Mouse (Mus musculus) intestine, postnatal 0 days (tissue): ENCODE measurements around the gene Amd1. TPM values are rescaled to one million over a fixed set of nuclear protein-coding genes. Genes with fewer than 3 reads are reported as not detected.

Experiments used
- ATAC-seq: fragments of 200-750 bp; cut with Nextera tagmentation; 2 replicates; pipeline ENCODE4 v1.8.0; 2017; ENCODE audit warnings: mild to moderate bottlenecking, moderate TSS enrichment, moderate library complexity
- H3K27ac ChIP-seq: fragments of 300-500 bp; sonication (generic); 2 replicates; pipeline ENCODE4 v1.5.1; 2014; ENCODE audit warnings: mild to moderate bottlenecking, low read depth, low read length, moderate library complexity
- H3K27me3 ChIP-seq: fragments of 300-500 bp; sonication (generic); replicated peaks from 2 replicates; pipeline ENCODE4 v1.6.1; 2014; ENCODE audit warnings: low read length, mixed read lengths; ENCODE audit not compliant: control insufficient read depth, insufficient read depth
- H3K36me3 ChIP-seq: fragments of 300-500 bp; sonication (generic); 2 replicates; pipeline ENCODE4 v1.6.1; 2014; ENCODE audit warnings: mild to moderate bottlenecking, moderate library complexity; ENCODE audit not compliant: control insufficient read depth, insufficient read depth
- H3K4me1 ChIP-seq: fragments of 300-500 bp; sonication (generic); replicated peaks from 2 replicates; pipeline ENCODE4 v1.6.1; 2014; ENCODE audit warnings: antibody characterized with exemption, low read length, mixed read lengths; ENCODE audit not compliant: control insufficient read depth, insufficient read depth
- H3K4me2 ChIP-seq: fragments of 300-500 bp; sonication (generic); replicated peaks from 2 replicates; pipeline ENCODE4 v1.6.1; 2014; ENCODE audit warnings: low read depth, mild to moderate bottlenecking, moderate library complexity
- H3K4me3 ChIP-seq: fragments of 300-500 bp; sonication (generic); 2 replicates; pipeline ENCODE4 v1.5.1; 2014; ENCODE audit warnings: low read depth, low read length
- H3K9ac ChIP-seq: fragments of 300-500 bp; sonication (generic); 2 replicates; pipeline ENCODE4 v1.6.1; 2014; ENCODE audit warnings: mild to moderate bottlenecking, low read depth, low read length
- H3K9me3 ChIP-seq: fragments of 300-500 bp; sonication (generic); 2 replicates; pipeline ENCODE4 v1.6.1; 2016; ENCODE audit warnings: mixed run types; ENCODE audit not compliant: control insufficient read depth
- CTCF ChIP-seq: sonication (generic); IDR thresholded peaks from 2 replicates; pipeline ENCODE4 v1.5.1; 2016; ENCODE audit warnings: low read depth, mild to moderate bottlenecking, control low read depth, antibody characterized with exemption, moderate library complexity
- WGBS: fragments of 180-500 bp; shearing (Covaris S2); extraction: QIAGEN DNeasy Blood & Tissue Kit; methylation state at CpG from one replicate; pipeline ENCODE4 v1.1.7; 2014; 5-methylcytosine and 5-hydroxymethylcytosine counted together
- polyA plus RNA-seq: library from polyadenylated mRNA; unstranded; fragments of >200 nt; fragmentation: Nextera tagmentation; extraction: Ambion mirVana; gene quantifications from 2 replicates; pipeline ENCODE4 v1.2.1, GENCODE M21; 2015

The Amd1 gene
- polyA plus RNA-seq, 1 experiment from 2014 or later: 25.3 TPM

GRCm38 (mm10) chr10:40328004-40328551 is 26.1 kb upstream of the Amd1 start:
- ATAC-seq: peak; percentile 96
- H3K4me2 ChIP-seq: peak overlapping the region; percentile 25
- no peaks in the 10 kb centered on the region for H3K36me3 ChIP-seq
- H3K9me3 ChIP-seq: no peaks in the 10 kb centered on the region
- H3K4me1 ChIP-seq: 0 out of 2 replicates have a peak, but pooled peaks cover 4% of the 10 kb centered on the region
- TF ChIP-seq CTCF: no peak
- H3K27me3 ChIP-seq: no peaks in the 10 kb centered on the region
- no peak overlapping the region for H3K9ac ChIP-seq
- no peak overlapping the region for H3K4me3 ChIP-seq
- WGBS: 31% methylated on average over 9 of the region's 9 CpGs
- no peak overlapping the region for H3K27ac ChIP-seq

GRCm38 (mm10) chr10:40320306-40320705 is 18.3 kb upstream of the Amd1 start:
- 89% methylated on average over 10 of the region's 10 CpGs for WGBS

GRCm38 (mm10) chr10:40316841-40317585 is 15.0 kb upstream of the Amd1 start:
- WGBS: 54% methylated on average over 7 of the region's 7 CpGs
- no peak overlapping the region for H3K4me3 ChIP-seq
- H3K4me1 ChIP-seq: no peaks in the 10 kb centered on the region
- ATAC-seq: no peak
- no peak overlapping the region for H3K4me2 ChIP-seq
- H3K36me3 ChIP-seq: no peaks in the 10 kb centered on the region
- H3K27me3 ChIP-seq: no peaks in the 10 kb centered on the region
- H3K9ac ChIP-seq: no peak overlapping the region
- H3K27ac ChIP-seq: no peak overlapping the region
- TF ChIP-seq CTCF: no peak
- H3K9me3 ChIP-seq: no peaks in the 10 kb centered on the region

More at GRCm38 (mm10) chr10:40320306-40320705, 18.3 kb upstream of the Amd1 start:
- no peaks in the 10 kb centered on the region for H3K36me3 ChIP-seq
- no peak overlapping the region for H3K4me2 ChIP-seq
- H3K27ac ChIP-seq: no peak overlapping the region
- ATAC-seq: no peak
- no peaks in the 10 kb centered on the region for H3K27me3 ChIP-seq
- H3K9me3 ChIP-seq: no peaks in the 10 kb centered on the region
- TF ChIP-seq CTCF: no peak
- H3K4me1 ChIP-seq: no peaks in the 10 kb centered on the region
- no peak overlapping the region for H3K4me3 ChIP-seq
- H3K9ac ChIP-seq: no peak overlapping the region

- no peak overlapping the region for H3K27ac ChIP-seq
- H3K27me3 ChIP-seq: no peaks in the 10 kb centered on the region
- no peaks in the 10 kb centered on the region for H3K9me3 ChIP-seq
- no peak for ATAC-seq
- H3K36me3 ChIP-seq: no peaks in the 10 kb centered on the region
- no peak for TF ChIP-seq CTCF
- H3K4me1 ChIP-seq: no peaks in the 10 kb centered on the region
- WGBS: 76% methylated on average over 4 of the region's 4 CpGs
- H3K4me3 ChIP-seq: no peak overlapping the region
- H3K9ac ChIP-seq: no peak overlapping the region
- no peak overlapping the region for H3K4me2 ChIP-seq
Observed at GRCm38 (mm10) chr10:40312781-40313180, 10.8 kb upstream of the Amd1 start.

GRCm38 (mm10) chr10:40309884-40310635 is 8.1 kb upstream of the Amd1 start:
- H3K4me2 ChIP-seq: no peak overlapping the region
- H3K9ac ChIP-seq: no peak overlapping the region
- no peak for ATAC-seq
- H3K27ac ChIP-seq: no peak overlapping the region
- H3K4me3 ChIP-seq: no peak overlapping the region
- H3K36me3 ChIP-seq: no peaks in the 10 kb centered on the region
- TF ChIP-seq CTCF: no peak
- 62% methylated on average over 6 of the region's 6 CpGs for WGBS
- peaks cover 7% of the 10 kb centered on the region; the same call in 1 of the 2 replicates for H3K9me3 ChIP-seq
- no peaks in the 10 kb centered on the region for H3K27me3 ChIP-seq
- no peaks in the 10 kb centered on the region for H3K4me1 ChIP-seq
